Mouse (Mus musculus): Measurements from ENCODE around the gene Lyrm7.
A peak's percentile ranks its signal among the peaks of the same experiment; 100 is the strongest.

Gene Lyrm7

DNA sequence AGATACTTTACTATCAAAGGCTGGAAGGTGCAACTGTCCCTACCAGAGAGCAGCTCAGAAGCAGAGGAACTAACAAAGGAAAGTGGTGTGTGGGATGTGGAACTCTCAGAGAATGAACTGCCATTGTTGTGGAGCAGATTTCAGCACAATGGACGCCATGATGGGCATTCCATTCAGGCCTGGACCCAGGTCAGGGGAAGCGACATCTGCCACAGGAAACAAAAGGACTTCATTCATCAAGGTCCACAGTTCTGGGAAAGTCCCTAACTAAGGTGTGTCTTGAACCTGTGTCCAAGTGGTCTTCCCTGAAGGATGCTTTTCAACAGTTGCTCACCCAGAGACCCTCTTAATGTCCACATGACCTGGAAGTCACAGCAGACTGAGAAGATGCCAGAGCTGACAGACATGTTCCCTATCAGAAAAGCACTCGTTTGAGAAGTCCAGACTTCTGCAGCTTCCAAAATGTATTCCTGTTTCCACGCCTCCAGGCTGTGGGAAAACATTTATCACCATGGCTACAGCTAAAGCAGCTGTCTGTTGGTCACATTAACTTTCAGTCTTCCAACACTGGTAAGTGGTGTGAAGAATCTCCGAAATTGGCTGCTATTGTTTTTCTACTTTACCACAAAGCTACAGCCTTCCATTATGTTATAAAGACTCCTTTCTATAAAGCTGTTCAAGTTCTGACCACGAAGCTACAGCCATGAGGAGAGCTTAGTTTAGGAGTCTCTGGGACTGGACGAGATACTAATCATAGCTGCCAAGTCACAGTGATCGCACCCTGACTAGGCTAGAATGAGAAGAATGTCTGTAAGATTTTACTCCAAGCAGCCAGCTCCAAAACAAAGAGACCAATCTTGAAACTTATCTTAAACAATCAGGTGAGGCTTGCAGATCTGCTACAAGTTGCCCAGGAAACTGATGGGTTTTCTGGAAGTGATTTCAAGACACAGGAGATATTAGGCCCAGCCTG is 15.0 kb downstream of the Lyrm7 start:
- no peak for DNase-seq (ENCODE audit: low read depth, low spot score)

DNA sequence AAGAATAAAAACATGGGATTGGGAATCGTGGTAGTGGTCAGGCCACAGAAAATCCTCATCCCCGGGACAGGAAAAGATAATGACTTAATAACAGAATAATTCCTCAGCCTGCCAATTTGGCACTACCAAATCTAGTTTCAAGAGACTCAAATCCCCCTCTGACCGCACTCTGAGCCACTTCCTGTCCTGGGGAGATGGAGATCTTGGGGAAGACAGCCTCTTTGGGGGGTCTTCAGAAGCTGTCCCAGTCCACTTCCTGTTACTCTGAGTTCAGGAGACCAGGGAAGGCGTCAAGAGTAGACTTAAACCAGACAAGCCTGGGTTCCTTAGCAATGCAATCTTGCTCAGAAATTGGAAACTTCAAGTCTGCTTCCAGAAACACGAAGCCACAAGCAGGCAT is 15.8 kb downstream of the Lyrm7 start:
- peak; percentile 24 for DNase-seq (ENCODE audit: low read depth, low spot score)

DNA sequence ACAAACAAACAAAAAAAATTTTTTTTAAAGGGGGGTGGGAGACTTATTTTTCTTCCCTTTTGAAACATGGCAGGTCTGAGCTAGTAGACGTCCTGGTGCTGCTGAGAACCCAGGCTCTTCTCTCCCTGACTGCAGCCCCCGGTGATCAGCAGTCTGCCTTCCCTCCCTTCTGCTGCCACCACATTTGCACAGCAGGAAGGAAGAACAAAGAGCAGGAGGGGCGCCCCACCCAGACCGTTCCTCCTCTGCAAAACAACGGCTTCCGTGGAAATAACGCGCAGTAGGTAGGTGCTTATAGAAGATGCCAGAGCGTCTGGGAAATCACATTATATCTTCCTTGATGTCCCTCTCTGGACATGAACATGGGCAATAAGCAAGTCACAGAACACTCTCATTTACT is 16.3 kb downstream of the Lyrm7 start:
- DNase-seq (ENCODE audit: low read depth, low spot score): peak; percentile 84

DNA sequence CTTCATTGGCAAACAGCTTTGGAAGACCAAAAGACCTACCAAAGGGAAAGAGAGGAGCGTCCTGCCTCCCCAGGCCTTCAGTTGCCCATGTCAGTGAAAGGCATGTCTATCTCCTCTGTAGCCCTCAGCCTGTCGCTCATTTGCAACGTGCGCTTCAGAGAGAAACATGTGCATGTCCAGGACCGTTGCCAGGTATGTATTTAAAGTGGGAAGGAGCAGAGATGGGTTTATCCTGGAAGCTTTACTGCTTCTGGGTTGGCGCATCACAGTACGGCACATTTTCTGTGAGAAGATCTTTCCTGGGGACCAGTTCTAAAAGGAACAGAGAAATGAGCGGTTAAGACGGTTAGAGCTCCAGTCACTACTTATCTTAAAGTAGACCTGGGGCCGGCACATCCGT is 19.8 kb downstream of the Lyrm7 start:
- DNase-seq (ENCODE audit: low read depth, low spot score): no peak

DNA sequence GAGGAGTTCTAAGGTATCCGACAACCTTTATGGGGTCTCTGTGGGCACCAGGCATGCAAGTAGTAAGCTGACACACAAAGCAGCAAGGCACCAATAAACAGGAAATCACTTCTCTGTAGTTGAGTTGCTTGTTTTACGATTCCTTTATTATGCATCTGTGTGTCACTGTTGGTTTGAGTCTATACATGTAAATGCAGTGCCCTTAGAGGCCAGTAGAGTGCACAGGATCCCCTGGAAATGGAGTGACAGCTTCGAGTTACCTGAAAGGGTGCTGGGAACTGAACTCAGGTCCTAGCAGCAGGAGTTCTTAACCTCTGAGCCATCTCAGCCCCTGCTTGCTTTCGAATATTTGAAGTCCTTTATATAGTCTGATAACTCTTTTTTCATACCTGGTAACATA is 21.0 kb downstream of the Lyrm7 start:
- no peak for DNase-seq (ENCODE audit: low read depth, low spot score)

DNA sequence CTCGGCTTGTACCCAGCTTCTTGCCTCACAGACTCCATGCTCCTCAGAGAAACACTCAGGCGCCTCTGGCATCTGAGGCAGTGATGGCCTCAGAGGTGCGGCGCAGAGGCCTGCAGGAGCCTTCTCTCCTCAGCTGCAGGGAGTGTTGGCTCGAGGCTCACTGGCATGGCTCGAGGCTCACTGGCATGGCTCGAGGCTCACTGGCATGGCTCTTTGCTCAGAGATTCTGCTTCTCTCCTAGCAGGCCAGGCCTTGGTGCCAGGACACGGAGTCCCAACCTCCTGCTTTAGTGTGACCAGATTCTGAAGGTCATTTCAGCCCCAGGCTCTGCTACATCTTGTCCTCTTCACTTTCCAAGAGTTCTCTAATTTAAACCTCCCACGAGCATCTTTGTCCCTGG is 24.6 kb downstream of the Lyrm7 start:
- DNase-seq (ENCODE audit: low read depth, low spot score): no peak

DNA sequence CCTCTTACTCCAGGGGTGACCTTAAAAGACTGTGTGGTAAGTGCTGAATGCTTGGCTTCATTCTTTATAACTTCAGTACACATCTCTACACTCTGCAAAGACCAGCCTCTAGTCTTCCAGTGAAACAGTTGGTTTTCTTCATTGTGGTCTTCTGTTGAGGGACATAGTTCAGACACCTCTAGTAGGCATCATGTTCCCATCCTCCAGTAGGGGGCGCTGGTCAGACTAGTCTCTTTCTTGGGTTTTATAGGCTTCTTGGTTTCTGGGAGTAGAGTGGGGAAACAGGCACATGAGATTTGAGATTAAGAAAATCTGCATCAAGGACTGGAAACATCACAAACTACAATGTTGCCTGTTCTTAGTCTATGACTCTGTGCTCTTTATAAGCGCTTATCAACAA is 26.1 kb downstream of the Lyrm7 start:
- peak; percentile 54 for DNase-seq (ENCODE audit: low read depth, low spot score)

DNA sequence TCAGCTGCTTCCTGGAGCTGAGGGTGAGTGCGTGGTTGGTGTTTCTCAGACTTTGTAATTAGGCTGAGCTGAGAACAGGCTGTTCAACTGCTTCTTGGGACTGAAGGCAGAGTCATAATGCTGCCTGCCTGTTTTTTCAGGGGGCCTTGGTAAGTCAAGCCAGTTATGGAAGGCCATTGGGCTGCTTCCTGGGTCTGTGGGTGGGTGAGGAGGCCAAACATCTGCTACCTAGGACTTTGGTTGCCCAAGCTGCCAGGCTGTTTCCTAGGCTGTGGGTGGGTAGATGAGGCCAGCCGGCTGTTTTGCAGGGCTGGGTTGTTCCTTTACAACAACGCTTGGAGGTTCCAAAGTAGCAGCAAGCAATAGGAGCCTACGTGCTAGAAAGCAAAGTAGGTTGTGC is 26.9 kb downstream of the Lyrm7 start:
- no peak for DNase-seq (ENCODE audit: low read depth, low spot score)

DNA sequence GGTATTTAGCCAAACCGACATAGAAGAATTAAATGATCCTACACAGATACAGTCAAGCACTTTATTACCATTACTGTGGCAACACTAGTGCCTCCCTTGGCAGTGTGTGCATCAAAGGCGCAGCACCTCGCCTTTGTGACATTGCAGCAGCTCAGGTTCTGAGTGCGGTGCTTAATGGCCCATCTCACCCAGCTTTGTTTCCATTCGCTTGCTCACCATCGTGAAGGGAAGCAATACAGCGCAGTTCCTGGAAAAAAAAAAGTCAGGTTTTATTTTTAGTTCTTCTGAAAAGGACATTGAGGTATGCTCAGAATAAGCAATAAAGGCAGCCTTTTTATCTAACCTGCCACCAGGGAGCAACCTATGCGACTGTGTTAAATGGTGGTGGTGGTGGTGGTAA is 33.9 kb downstream of the Lyrm7 start:
- DNase-seq (ENCODE audit: low read depth, low spot score): no peak

DNA sequence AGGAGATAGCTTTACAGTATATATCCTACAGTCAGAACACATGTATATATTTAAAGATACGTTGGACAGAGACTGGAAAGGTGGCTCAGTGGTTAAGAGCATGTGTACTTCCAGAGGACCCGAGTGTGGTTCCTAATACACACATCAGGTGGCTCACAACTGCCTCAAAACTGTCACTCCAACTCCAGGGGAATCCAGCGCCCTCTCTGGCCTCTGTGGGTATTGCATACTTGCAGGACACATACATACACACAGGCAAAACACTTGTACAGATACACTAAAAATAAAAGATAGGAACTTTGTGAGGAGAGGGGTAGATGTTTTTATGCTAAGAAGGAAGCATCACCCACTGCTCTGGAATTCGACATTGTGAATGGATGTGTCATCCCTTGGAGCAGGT is 34.9 kb downstream of the Lyrm7 start:
- DNase-seq (ENCODE audit: low read depth, low spot score): no peak

DNA sequence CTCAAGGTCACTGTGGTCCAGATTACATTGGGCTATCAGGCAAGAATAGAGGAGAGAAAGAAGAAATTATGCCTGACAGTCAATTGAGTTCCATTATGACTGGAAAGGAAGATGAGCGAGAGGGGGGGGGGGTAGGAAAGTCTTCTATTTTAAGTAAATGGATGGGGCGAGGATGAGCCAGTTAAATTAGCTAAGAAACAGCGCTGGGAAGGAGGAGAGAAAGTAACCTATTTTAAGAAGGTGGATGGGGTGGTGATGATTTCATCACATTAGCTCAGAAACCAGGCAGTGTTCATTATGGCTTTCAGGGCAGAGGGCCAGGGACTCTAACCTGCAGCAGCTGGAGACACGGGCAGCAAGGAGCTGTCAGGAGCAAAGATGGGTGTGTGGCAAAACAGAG is 37.2 kb downstream of the Lyrm7 start:
- no peak for DNase-seq (ENCODE audit: low read depth, low spot score)

DNA sequence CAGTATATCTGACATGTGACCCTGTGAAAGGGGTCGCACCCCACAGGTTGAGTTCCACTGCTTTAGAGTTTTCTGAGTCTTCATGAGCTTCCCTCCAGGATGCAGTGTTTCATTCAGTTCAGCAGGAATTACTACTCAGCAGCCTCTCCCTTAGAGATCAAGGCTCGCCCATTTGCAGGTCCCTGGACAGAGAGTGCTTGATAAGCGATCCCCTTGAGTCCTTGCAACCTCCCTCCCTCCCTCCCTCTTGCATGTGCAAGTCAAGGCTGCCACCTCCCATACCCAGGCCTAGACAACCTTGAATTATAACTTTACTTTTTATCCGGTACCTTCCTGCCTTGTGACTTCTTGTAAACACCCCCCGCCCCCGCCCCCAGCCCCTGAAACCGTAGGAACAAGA is 41.2 kb downstream of the Lyrm7 start:
- no peak for DNase-seq (ENCODE audit: low read depth, low spot score)

DNA sequence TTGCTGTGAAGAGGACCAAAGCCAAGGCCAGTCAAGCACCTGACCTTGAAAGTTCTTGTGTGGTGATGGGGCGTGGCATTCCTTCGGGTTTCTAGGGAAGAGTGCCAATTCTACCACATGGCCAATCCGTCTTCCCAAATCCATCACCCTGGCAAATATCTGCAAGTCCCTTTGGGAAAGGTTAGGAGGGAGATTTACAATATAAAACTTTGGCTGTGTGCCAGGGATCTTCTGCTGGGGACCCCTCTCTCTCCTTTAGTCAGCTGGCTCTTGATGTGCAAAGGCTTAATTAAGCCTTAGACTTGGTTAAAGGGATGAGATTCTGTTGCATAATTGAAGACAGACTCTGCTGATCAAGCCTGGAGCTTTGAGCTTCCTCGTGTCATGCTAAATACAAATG is 43.3 kb downstream of the Lyrm7 start:
- DNase-seq (ENCODE audit: low read depth, low spot score): no peak

DNA sequence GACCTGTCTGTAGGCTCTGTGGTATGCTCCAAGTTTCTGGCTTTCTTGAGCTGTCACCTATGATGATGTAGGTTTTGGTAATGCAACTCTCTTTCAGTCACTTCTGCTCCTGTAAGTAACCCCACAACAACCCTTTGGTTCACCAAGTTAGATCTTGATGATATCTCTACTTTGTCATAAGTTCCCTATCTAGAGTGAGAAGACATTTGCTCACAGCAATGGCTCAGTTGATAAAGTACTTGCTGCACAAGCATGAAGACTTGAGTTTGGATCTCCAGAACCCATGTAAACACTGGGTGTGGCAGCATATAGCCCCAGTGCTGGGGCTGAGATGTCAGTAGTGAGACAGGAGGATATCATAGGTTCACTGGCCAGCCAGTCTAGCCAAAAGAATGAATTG is 45.1 kb downstream of the Lyrm7 start:
- DNase-seq (ENCODE audit: low read depth, low spot score): no peak

DNA sequence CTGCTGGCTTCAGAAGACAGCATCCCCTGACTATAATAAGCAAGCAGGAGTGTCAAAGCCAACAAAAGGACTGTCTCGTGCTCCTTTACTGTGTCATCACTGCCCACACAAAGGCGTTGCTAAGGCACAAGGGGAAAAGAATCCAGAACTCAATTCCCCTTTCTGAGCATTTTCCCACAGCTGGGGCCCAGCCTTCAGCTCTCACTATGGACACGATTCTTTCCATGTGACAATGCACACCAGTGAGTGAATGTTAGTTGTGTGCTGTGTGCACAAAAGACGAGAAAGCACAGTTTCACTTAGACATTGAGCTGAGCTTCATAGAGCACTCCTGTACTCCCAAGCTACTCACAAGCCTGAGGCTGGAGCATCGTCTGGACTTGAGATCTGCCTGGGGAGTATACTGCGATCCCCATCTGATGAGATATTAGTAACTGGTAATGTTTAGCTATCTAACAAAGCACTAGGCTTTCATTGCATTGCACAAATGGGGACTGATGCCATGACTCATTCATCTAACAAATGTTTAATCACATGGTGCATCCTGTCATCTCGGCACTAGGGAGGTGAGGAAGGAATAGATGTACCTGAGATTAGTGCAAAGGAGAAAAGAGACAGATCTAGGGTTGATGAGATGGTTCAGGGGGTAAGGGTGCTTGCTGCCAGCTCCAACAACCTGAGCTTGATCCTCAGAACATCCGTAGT is 47.8 kb downstream of the Lyrm7 start:
- no peak for DNase-seq (ENCODE audit: low read depth, low spot score)

DNA sequence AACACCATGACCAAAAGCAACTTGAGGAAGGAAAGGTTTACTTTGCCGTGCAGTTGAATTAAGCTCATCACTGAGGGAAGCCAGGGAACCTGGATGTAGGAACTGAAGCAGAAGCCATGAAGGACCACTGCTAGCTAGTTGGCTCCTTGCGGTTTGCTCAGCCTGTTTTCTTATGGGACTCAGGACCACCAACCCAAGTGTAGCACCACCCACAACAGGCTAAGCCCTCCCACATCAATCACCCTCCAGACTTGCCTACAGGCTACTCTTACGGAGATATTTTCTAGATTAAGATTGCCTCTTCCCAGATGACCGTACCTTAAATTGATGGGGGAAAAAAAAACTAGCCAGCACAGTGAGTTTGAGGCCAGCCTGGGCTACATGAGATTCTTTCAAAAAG is 48.4 kb downstream of the Lyrm7 start:
- DNase-seq (ENCODE audit: low read depth, low spot score): no peak

DNA sequence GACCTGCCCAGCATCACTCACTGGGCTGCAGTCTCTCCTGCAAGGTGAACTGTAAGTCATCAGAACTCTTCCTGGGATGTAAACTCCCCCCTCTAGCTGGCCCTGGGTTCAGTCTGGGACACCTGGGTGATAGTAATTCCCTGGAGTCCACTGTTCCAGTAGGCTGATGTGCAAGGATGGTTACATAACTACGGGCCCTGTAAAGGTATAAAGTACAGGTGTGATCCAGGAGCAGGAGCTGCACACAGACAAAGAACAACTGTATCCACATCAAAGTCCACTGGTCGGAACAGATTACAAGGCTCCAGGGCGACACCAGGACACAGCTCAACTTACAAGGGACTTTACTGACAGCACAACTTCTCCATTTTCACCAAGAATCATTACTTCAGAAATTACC is 49.7 kb downstream of the Lyrm7 start:
- DNase-seq (ENCODE audit: low read depth, low spot score): no peak

DNA sequence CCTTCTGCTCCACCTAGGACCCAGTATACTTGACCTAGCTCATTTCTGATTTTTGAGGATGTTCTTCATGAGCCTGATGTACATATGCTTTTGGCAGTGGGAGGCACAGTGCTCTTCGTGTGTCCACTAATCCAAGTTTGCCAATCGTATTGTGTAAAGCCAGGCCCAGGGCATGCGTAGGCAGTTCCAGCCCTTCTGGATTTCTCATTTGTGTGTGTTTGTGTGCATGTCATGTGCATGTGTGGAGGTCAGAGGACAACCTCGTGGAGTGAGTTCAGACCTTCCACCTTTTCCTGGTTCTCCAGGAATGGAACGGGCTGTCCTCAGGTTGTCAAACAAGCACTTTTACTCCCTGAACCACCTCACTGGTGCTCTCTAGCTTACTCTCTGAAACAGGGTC is 51.1 kb downstream of the Lyrm7 start:
- no peak for DNase-seq (ENCODE audit: low read depth, low spot score)

DNA sequence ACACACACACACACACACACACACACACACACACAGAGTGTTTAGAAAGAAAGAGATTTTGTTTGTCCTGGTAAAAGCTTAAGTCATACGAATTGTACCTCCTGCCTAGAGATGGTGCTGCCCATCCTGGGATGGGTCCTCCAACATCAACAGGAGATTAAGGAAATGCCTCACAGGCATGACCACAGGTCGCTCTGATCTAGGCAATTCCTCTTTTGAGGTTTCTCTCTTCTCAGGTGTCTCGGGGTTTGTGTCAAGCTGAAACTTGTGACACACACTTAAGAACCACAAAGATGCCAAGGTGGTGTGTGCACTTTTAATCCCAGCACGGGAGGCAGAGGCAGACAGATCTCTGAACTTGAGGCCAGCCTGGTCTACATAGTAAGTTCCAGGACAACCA is 52.5 kb downstream of the Lyrm7 start:
- DNase-seq (ENCODE audit: low read depth, low spot score): peak; percentile 74

DNA sequence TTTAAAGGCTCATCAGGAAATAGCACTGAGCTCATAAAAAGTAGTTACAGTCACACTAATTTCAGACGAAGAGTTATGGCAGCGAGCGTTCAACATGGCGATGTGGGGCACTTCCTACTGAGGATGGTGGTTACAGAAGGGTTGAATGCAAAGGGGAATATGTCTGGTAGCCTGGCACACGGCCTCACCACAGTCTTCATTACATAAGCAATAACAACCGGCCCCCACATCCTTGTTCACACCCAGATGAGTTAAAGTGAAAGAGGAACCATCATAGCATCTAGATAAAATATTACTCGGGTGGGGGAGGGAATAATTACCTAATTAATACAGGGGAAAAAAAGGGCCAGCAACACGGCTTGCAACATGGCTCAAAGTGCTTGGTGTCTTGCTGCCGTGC is 53.0 kb downstream of the Lyrm7 start:
- DNase-seq (ENCODE audit: low read depth, low spot score): peak; percentile 84

DNA sequence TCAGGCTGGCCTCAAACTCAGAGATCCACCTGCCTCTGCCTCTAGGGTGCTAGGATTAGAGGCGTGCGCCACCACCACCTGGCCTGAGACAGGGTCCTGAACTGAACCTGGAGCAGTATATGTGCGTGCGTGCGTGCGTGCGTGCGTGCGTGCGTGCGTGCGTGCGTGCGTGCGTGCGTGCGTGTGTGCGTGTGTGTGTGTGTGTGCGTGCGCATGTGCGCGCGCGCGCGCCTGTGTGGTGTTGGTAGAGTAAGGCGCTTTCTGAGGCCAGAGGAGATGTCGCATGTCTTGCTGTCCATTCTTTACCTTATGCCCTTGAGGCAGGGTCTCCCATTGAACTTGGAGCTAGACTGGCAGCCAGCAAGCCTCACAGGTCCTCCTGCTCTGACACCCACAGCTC is 53.8 kb downstream of the Lyrm7 start:
- no peak for DNase-seq (ENCODE audit: low read depth, low spot score)

DNA sequence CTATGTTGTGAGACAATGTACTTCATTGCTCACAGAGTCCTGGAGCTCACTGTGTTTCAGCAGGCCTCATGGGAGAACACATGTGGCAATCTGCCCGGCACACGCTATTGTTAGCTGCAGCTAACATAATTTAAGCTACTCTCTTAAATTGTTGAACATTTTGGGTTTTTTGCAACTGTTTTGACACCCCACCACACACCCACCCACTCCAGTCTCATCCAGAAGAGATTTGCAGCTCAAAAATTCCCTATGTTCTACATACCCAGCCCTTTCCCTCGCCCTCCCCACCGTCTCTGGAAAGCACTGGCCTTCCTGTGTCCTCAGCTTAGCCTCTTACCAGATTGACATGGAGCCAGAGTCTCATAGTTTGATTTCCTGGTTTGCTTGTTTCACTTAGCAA is 55.5 kb downstream of the Lyrm7 start:
- DNase-seq (ENCODE audit: low read depth, low spot score): no peak

DNA sequence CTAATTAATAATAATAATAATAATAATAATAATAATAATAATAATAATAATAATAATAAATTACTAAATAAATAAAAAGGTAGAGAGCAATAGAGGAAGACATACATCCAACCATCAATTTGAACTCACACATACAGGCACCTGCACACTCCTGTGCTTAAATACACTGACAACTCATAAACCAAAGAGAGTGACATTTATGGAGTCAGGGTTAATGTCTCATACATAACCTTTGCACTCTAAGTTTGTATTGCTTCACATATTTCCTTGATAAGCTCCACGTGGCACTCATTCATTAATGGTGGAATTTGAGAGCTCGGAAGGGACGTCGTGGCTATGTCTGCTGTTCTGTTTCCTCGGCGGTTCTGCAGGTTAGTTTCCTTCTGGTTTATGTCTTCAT is 58.1 kb downstream of the Lyrm7 start:
- peak; percentile 20 for DNase-seq (ENCODE audit: low read depth, low spot score)

Measured in CD4-positive helper T cell, adult 2 months (primary cell).